Mouse (Mus musculus) urinary bladder, postnatal 14 days (tissue): ENCODE measurements around the gene Adcy10.

ENCODE experiments used
- DNase-seq: peaks from one replicate; pipeline ENCODE4 v3.0.0; 2021; ENCODE audit warnings: low spot score

Gene Adcy10

GRCm38 (mm10) chr1:165536079-165536675, 51.2 kb downstream of the Adcy10 start:
- no peak for DNase-seq

- no peak for DNase-seq
Measured at GRCm38 (mm10) chr1:165537241-165537807, 52.3 kb downstream of the Adcy10 start.

- DNase-seq, result no peak
Measured at GRCm38 (mm10) chr1:165556711-165557110, 71.7 kb downstream of the Adcy10 start.

- DNase-seq, result no peak
Measured at GRCm38 (mm10) chr1:165559073-165559472, 74.1 kb downstream of the Adcy10 start.

- DNase-seq, result no peak
Measured at GRCm38 (mm10) chr1:165565283-165565682, 80.3 kb downstream of the Adcy10 start.

GRCm38 (mm10) chr1:165567466-165567865, 82.5 kb downstream of the Adcy10 start:
- DNase-seq, result no peak

GRCm38 (mm10) chr1:165576005-165576404, 91.0 kb downstream of the Adcy10 start:
- no peak for DNase-seq

GRCm38 (mm10) chr1:165576459-165577112, 91.6 kb downstream of the Adcy10 start:
- DNase-seq, result no peak

GRCm38 (mm10) chr1:165579332-165579731, 94.3 kb downstream of the Adcy10 start:
- no peak for DNase-seq

GRCm38 (mm10) chr1:165581255-165581654, 96.3 kb downstream of the Adcy10 start:
- DNase-seq, result no peak

GRCm38 (mm10) chr1:165583529-165584184, 98.7 kb downstream of the Adcy10 start:
- peak; percentile 91 for DNase-seq

- peak; percentile 24 for DNase-seq
Measured at GRCm38 (mm10) chr1:165585389-165586104, 100.6 kb downstream of the Adcy10 start.

GRCm38 (mm10) chr1:165586366-165586765, 101.4 kb downstream of the Adcy10 start:
- DNase-seq, result no peak

GRCm38 (mm10) chr1:165587845-165588244, 102.9 kb downstream of the Adcy10 start:
- DNase-seq, result no peak

GRCm38 (mm10) chr1:165589280-165590048, 104.5 kb downstream of the Adcy10 start:
- no peak for DNase-seq

GRCm38 (mm10) chr1:165590760-165591159, 105.8 kb downstream of the Adcy10 start:
- no peak for DNase-seq

- no peak for DNase-seq
Measured at GRCm38 (mm10) chr1:165592295-165593082, 107.5 kb downstream of the Adcy10 start.

GRCm38 (mm10) chr1:165594699-165595421, 109.9 kb downstream of the Adcy10 start:
- DNase-seq, result no peak

GRCm38 (mm10) chr1:165601775-165602280, 116.8 kb downstream of the Adcy10 start:
- no peak for DNase-seq

GRCm38 (mm10) chr1:165603218-165603617, 118.2 kb downstream of the Adcy10 start:
- DNase-seq, result no peak
